Mouse (Mus musculus) intestine, embryonic 15.5 days (tissue): Measurements from ENCODE around the gene Pygo1. TPM values are rescaled to one million over a fixed set of nuclear protein-coding genes. Genes with fewer than 3 reads are reported as not detected.

Source experiments
- ATAC-seq: fragments of 200-750 bp; cut with Nextera tagmentation; 2 replicates; pipeline ENCODE4 v1.8.0; 2017; ENCODE audit warnings: moderate TSS enrichment, moderate library complexity
- H3K27ac ChIP-seq: fragments of 300-500 bp; sonication (generic); 2 replicates; pipeline ENCODE4 v1.5.1; 2015; ENCODE audit warnings: mild to moderate bottlenecking, inconsistent platforms
- H3K27me3 ChIP-seq: fragments of 300-500 bp; sonication (generic); replicated peaks from 2 replicates; pipeline ENCODE4 v1.6.1; 2015; ENCODE audit warnings: inconsistent platforms
- H3K36me3 ChIP-seq: fragments of 300-500 bp; sonication (generic); 2 replicates; pipeline ENCODE4 v1.6.1; 2015; ENCODE audit warnings: inconsistent platforms
- H3K4me1 ChIP-seq: fragments of 300-500 bp; sonication (generic); replicated peaks from 2 replicates; pipeline ENCODE4 v1.6.1; 2015; ENCODE audit warnings: inconsistent platforms
- H3K4me2 ChIP-seq: fragments of 300-500 bp; sonication (generic); replicated peaks from 2 replicates; pipeline ENCODE4 v1.6.1; 2015; ENCODE audit warnings: mild to moderate bottlenecking, inconsistent platforms
- H3K4me3 ChIP-seq: fragments of 300-500 bp; sonication (generic); replicated peaks from 2 replicates; pipeline ENCODE4 v1.5.1; 2015; ENCODE audit warnings: inconsistent platforms
- H3K9ac ChIP-seq: fragments of 300-500 bp; sonication (generic); 2 replicates; pipeline ENCODE4 v1.6.1; 2015; ENCODE audit warnings: inconsistent platforms
- H3K9me3 ChIP-seq: fragments of 300-500 bp; sonication (generic); 2 replicates; pipeline ENCODE4 v1.6.1; 2016; ENCODE audit warnings: inconsistent platforms
- WGBS: fragments of 180-500 bp; shearing (Covaris S2); methylation state at CpG from one replicate; pipeline ENCODE4 v1.1.7; 2015; 5-methylcytosine and 5-hydroxymethylcytosine counted together
- polyA plus RNA-seq: library from polyadenylated mRNA; unstranded; fragments of >200 nt; fragmentation: Nextera tagmentation; extraction: Ambion mirVana; gene quantifications from 2 replicates; pipeline ENCODE4 v1.2.1, GENCODE M21; 2015

Pygo1 gene
- polyA plus RNA-seq, 1 experiment from 2014 or later = 2.9 TPM

DNA sequence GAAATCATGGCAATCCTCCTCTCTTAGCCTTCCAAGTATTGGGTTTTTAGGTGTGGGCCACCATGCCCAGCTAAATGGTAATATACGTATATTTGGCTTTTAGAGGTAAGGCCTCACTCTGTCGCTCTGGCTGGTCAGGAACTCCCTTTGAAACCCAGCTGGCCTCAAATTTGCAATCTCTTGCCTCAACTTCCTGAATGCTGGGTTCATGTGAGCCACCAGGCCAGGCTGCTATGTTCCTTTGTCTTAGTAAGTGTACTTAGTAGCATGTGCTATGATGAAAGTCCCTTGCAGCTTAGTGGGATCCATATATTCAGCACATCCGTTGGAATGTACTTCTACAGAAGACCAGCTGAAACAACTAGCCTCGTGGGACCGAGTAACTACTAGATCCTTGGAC, 49.3 kb downstream of the Pygo1 start:
- no peaks in the 10 kb centered on the region for H3K27me3 ChIP-seq
- no peak overlapping the region for H3K4me2 ChIP-seq
- no peak overlapping the region for H3K27ac ChIP-seq
- H3K9ac ChIP-seq = no peak overlapping the region
- H3K4me1 ChIP-seq = no peaks in the 10 kb centered on the region
- WGBS = 84% methylated on average over 5 of the region's 5 CpGs
- no peak for ATAC-seq
- H3K9me3 ChIP-seq = no peaks in the 10 kb centered on the region
- no peaks in the 10 kb centered on the region for H3K36me3 ChIP-seq
- H3K4me3 ChIP-seq = no peak overlapping the region

DNA sequence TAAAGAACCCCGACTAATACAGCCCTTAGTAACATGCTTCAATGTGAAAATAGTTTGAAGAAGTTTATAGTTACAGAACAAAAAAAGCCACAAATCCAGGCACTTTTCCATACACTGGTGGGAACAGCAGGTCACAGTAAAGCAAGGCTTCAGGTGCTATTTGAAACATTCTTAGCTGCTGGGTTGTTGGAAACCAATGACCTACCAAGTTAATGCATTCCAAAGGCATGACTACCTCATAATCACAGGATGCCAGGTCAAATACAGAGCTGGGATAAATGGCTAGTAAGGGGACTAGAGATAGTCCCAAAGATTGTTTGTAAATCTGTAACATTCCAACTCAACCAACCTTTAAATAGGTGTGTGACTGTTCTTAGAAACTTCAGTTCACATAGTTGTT, 49.8 kb downstream of the Pygo1 start:
- Histone ChIP-seq H3K4me2 (no peak overlapping the region), H3K27ac (no peak overlapping the region), H3K36me3 (no peaks in the 10 kb centered on the region), H3K9ac (no peak overlapping the region), H3K9me3 (no peaks in the 10 kb centered on the region), H3K4me1 (no peaks in the 10 kb centered on the region), H3K27me3 (no peaks in the 10 kb centered on the region), H3K4me3 (no peak overlapping the region)
- 92% methylated on average over 1 of the region's 1 CpGs for WGBS
- ATAC-seq = no peak

DNA sequence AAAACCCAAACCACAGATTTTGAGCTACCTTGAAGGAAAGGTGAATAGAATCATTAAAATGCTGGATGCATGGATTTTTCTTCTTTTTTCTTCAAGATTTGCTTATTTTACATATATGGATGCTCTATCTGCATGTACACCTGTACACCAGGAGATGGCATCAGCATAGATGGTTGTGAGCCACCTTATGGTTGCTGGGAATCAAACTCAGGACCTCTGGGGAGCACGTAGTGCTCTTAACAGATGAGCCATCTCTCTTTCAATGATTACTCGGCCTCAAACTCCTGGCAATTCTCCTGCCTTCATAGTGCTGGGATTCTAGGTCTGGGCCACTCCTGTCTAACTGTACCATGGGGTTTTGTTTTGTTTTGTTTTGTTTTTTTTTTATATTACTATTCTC, 57.6 kb downstream of the Pygo1 start:
- ATAC-seq = no peak
- H3K9me3 ChIP-seq = no peaks in the 10 kb centered on the region
- no peak overlapping the region for H3K9ac ChIP-seq
- WGBS = 64% methylated on average over 2 of the region's 2 CpGs
- no peaks in the 10 kb centered on the region for H3K36me3 ChIP-seq
- H3K27me3 ChIP-seq = no peaks in the 10 kb centered on the region
- H3K4me3 ChIP-seq = no peak overlapping the region
- H3K4me2 ChIP-seq = no peak overlapping the region
- H3K4me1 ChIP-seq = peaks cover 5% of the 10 kb centered on the region
- no peak overlapping the region for H3K27ac ChIP-seq

DNA sequence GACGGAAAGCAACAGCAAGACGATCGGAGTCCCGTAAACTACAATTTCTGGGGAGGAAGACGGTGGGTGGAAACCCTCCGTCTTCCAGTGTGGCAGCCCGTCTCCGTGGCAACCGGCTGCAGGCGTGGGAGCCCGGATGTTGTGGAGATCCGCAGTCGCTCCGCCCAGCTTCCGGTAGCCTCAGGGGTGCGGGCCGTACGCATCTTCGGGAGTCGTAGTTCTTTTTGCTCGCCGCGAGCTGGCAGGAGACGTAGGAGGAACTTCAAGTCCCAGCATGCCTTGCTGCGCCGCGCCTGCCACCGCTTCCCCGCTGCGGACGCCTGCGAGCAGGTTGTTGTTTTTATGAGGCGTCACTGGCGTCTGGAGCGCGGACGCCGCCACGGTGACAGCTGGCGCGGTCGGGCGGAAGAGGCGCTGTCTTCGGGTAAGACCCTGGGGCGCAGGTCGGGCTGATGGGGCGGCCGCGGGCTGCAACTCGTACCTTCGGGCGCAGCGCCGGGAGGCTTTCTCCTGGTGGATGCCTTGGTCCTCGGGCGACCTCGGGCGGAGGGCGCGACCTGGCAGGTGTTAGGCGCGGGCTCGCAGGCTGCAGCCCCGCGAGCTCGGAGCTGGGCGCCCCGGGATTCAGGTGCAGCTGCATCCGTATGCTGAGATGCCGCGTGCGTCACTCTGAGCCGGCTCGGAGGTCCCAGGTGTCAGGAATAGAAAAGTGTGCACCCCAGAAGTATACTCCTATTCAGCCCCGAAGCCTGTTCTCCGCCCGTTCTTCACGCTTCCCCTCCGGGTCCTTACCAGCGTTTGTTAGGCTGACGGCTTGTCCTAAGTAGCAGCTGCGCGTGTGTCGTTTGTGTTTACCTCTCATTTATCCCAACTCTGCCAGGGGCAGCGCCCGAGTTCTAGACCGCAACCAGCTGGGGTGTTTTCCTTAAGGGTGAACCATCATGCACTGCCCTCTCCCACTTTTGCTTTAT, 60.1 kb downstream of the Pygo1 start, which contains the start of the genes Ccpg1os and Ccpg1:
TSS of gene Ccpg1os (minus strand) at position 133 of the 971 bp plus-strand sequence.
TSS of gene Ccpg1 (plus strand) at position 180 of the 971 bp plus-strand sequence.
- Histone ChIP-seq H3K4me3 (peak within 1 kb of the TSS; percentile 98), H3K4me2 (peak within 1 kb of the TSS; percentile 92), H3K27ac (peak within 1 kb of the TSS; percentile 66), H3K9ac (peak within 1 kb of the TSS; percentile 73), H3K4me1 (peaks cover 5% of the 10 kb centered on the region), H3K9me3 (no peaks in the 10 kb centered on the region), H3K27me3 (no peaks in the 10 kb centered on the region), H3K36me3 (no peaks in the 10 kb centered on the region)
- WGBS = under 1% methylated on average over 88 of the region's 88 CpGs
- peak; percentile 100 for ATAC-seq

DNA sequence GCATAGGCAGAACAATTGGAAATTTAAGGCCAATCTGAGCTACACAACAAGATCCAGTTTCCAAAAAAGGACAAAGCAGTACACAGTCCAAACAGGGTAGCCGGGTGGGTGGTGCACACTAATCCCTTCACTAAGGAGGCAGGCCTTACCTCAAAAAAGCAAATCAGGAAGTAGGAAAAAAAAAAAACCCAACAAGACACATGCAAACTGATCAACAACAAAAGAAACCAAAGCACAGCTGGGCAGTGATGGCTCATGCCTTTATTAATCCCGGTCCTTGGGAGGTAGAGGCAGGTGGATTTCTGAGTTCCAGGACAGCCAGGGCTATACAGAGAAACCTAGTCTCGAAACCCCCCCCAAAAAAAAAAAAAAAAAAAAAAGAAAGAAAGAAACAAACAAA, 62.3 kb downstream of the Pygo1 start:
- Histone ChIP-seq H3K27ac (no peak overlapping the region), H3K4me3 (no peak overlapping the region), H3K36me3 (no peaks in the 10 kb centered on the region), H3K27me3 (no peaks in the 10 kb centered on the region), H3K9me3 (no peaks in the 10 kb centered on the region), H3K4me2 (no peak overlapping the region), H3K4me1 (peaks cover 5% of the 10 kb centered on the region), H3K9ac (no peak overlapping the region)
- 69% methylated on average over 3 of the region's 3 CpGs for WGBS
- ATAC-seq = no peak

DNA sequence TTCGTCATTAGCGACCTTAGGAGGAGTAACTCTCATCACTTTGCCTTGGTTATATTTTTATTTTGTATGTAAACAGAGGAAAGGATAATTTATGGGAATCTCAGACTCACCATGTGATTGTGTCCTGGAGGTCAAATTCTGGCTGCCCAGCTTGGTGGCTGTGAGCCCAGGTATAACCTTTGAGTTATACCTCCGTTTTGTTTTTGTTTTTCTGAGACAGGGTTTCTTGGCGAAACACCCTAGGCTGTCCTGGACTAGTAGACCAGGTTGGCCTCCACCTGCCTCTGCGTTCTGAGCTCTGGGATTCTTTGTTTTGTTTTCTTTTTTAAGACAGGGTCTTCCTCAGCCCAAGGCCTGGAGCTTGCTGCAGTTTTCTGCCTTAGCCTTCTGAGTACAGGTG, 63.3 kb downstream of the Pygo1 start:
- Histone ChIP-seq H3K9me3 (no peaks in the 10 kb centered on the region), H3K4me1 (peaks cover 5% of the 10 kb centered on the region), H3K9ac (no peak overlapping the region), H3K36me3 (no peaks in the 10 kb centered on the region), H3K4me2 (no peak overlapping the region), H3K27me3 (no peaks in the 10 kb centered on the region), H3K27ac (no peak overlapping the region), H3K4me3 (no peak overlapping the region)
- 87% methylated on average over 5 of the region's 5 CpGs for WGBS
- no peak for ATAC-seq

DNA sequence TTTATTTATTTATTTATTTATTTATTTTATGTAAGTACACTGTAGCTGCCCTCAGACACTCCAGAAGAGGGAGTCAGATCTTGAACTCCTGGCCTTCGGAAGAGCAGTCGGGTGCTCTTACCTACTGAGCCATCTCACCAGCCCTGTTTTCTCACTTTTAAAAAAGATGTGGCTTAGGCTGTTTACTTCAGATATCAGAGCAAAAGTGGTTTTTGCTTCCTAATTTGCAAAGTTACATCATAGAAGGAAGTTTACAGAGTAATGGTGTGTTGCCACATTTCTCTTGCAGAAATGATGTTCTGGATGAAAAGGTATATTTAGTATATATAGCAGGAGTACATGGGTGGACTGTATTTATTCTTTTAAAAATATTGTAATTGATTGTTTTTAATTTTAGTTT, 66.0 kb downstream of the Pygo1 start:
- Histone ChIP-seq H3K27ac (no peak overlapping the region), H3K36me3 (no peaks in the 10 kb centered on the region), H3K27me3 (no peaks in the 10 kb centered on the region), H3K9me3 (no peaks in the 10 kb centered on the region), H3K4me1 (no peaks in the 10 kb centered on the region), H3K9ac (no peak overlapping the region), H3K4me2 (no peak overlapping the region), H3K4me3 (no peak overlapping the region)
- ATAC-seq = no peak
- 96% methylated on average over 2 of the region's 2 CpGs for WGBS

DNA sequence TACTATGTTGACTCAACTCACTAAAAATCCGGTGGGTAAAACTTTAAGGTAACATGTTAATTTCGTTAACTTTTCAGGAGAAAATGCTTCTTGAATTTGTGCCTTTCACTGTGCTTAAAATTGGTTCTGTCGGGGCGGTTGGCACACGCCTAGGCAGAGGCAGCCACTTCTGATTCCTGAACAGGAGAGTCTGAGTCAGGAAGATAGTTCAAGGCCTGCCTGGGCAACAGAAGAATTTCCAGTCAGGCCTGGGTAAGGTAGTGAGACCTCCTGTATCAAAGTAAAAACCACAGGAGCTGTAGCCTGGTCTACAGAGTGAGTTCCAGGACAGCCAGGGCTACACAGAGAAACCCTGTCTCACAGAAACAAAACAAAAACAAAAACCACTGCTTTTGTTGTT, 67.1 kb downstream of the Pygo1 start:
- Histone ChIP-seq H3K36me3 (no peaks in the 10 kb centered on the region), H3K4me3 (no peak overlapping the region), H3K4me1 (no peaks in the 10 kb centered on the region), H3K27ac (no peak overlapping the region), H3K4me2 (no peak overlapping the region), H3K9me3 (no peaks in the 10 kb centered on the region), H3K27me3 (no peaks in the 10 kb centered on the region), H3K9ac (no peak overlapping the region)
- 90% methylated on average over 5 of the region's 5 CpGs for WGBS
- ATAC-seq = no peak

DNA sequence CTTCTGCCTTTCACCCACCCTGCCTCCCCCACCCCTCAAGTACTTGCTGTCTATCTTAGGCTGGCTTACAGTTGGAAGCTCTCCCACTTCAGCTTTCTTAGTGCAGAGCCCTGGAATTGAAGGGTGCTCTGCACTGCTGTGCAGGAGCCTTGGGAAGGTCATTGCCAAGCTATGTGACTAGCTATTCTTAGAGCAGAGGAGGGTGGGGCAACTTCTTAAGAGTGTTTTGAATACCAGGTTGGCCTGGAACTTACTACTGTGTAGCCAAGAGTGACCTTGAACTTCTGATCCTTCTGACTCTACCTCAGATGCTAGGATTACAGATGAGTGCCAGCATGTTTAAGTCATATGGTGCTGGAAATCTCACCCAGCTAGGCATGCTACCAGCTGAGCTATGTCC, 70.7 kb downstream of the Pygo1 start:
- no peak overlapping the region for H3K4me3 ChIP-seq
- no peak overlapping the region for H3K9ac ChIP-seq
- H3K4me1 ChIP-seq = no peaks in the 10 kb centered on the region
- H3K27me3 ChIP-seq = no peaks in the 10 kb centered on the region
- H3K4me2 ChIP-seq = no peak overlapping the region
- no peak overlapping the region for H3K27ac ChIP-seq
- H3K36me3 ChIP-seq = no peaks in the 10 kb centered on the region
- H3K9me3 ChIP-seq = no peaks in the 10 kb centered on the region
- no peak for ATAC-seq

DNA sequence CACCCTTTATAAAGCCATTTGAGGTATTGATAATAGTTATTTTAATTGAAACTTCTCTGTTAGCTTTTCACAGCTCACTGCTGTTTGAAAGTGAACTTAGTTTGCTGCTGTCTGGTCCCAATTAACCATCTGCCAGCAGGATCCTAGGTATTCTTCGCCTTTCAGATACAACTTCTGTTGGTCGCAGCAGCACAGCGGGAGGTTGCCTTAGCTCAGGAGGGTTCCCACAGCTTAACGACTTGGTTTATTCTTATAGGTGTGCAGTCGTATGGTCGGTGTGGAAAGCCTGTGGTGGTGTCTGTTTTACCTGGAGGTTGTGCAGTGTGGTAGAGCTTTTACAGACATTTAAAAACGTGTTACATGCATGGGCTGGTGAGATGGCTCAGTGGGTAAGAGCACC, 71.4 kb downstream of the Pygo1 start:
- no peaks in the 10 kb centered on the region for H3K36me3 ChIP-seq
- no peak overlapping the region for H3K4me2 ChIP-seq
- ATAC-seq = no peak
- H3K27me3 ChIP-seq = no peaks in the 10 kb centered on the region
- H3K9me3 ChIP-seq = no peaks in the 10 kb centered on the region
- WGBS = 72% methylated on average over 7 of the region's 7 CpGs
- no peak overlapping the region for H3K9ac ChIP-seq
- no peak overlapping the region for H3K4me3 ChIP-seq
- no peak overlapping the region for H3K27ac ChIP-seq
- no peaks in the 10 kb centered on the region for H3K4me1 ChIP-seq

DNA sequence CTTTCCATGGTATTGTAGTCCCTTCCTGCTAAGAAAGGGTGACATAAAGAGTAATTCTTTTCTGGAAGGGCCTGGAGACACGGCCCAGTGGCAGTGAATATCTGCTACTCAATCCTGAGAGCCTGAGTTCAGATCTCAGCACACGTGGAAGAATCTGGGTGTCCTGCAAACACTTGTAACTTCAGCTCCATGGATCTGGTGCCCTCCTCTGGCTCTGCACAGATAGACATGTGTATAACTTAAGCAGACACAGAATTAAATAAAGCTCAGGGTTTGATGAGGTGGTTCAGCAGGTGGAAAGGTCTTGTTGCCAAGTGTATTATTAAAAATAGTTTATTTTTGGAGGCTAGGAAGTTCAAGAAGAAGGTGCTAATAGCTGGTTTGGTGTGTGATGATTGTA, 75.0 kb downstream of the Pygo1 start:
- H3K4me3 ChIP-seq = no peak overlapping the region
- H3K9me3 ChIP-seq = no peaks in the 10 kb centered on the region
- no peak for ATAC-seq
- H3K27ac ChIP-seq = no peak overlapping the region
- no peaks in the 10 kb centered on the region for H3K27me3 ChIP-seq
- H3K36me3 ChIP-seq = no peaks in the 10 kb centered on the region
- H3K9ac ChIP-seq = no peak overlapping the region
- WGBS = 66% methylated on average over 2 of the region's 2 CpGs
- no peak overlapping the region for H3K4me2 ChIP-seq
- H3K4me1 ChIP-seq = no peaks in the 10 kb centered on the region

DNA sequence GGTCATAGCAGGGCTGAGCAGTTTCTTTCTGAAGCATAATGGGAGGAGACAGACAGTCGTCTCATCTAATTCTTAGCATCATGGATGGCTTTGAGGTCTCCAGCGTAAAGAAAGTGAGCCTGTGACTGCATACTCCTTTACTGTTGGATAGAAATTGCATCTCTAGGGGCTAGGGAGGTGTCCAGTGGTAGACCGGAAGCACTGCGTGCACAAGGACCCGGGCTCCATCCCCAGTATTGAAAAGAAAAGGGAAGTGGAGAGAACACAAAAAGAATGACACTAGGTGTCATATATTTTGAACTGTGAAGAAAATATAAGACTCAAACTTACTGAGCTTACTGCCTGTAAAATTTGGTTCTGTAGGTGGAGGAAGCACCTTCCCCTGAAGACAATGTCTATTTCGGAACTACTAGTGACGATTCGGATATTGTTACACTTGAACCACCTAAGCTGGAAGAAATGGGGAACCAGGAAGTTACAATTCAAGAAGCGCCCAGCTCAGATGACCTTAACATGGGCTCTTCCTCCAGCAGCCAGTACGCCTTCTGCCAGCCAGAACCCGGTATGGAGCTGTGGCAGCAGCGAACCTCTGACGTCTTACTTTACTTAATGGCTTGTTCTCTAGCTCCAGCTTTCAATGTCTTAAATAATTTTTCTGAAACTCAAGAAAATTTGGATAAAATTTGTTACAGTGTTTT, 76.0 kb downstream of the Pygo1 start:
- Histone ChIP-seq H3K4me1 (no peaks in the 10 kb centered on the region), H3K9ac (no peak overlapping the region), H3K27ac (no peak overlapping the region), H3K36me3 (no peaks in the 10 kb centered on the region), H3K27me3 (no peaks in the 10 kb centered on the region), H3K9me3 (no peaks in the 10 kb centered on the region), H3K4me3 (no peak overlapping the region), H3K4me2 (no peak overlapping the region)
- WGBS = 89% methylated on average over 13 of the region's 13 CpGs
- ATAC-seq = no peak
